Mouse (Mus musculus) common myeloid progenitor, adult 5-6 weeks (primary cell): ENCODE measurements around the gene Dntt. TPM values are rescaled to one million over a fixed set of nuclear protein-coding genes. Genes with fewer than 3 reads are reported as not detected.
A peak's percentile ranks its signal among the peaks of the same experiment; 100 is the strongest.

ENCODE experiments used
- ATAC-seq: replicated peaks from 2 replicates; pipeline ENCODE4 v1.8.0; 2016; ENCODE audit warnings: low read depth, mild to moderate bottlenecking, moderate TSS enrichment, inconsistent platforms; ENCODE audit not compliant: poor library complexity, severe bottlenecking
- total RNA-seq: library from RNA; stranded (forward); fragments of 200-1000, 187-1606 nt; gene quantifications from 2 replicates; pipeline ENCODE4 v1.2.3, GENCODE M21; 2017

Gene Dntt
- total RNA-seq, 1 experiment from 2014 or later: 105 TPM

- ATAC-seq: no peak
These were observed 21.3 kb upstream of the Dntt start for GRCm38 (mm10) chr19:41007733-41008132.

- no peak for ATAC-seq
These were observed 20.2 kb upstream of the Dntt start for GRCm38 (mm10) chr19:41008674-41009395.

- ATAC-seq: no peak
These were observed 17.4 kb upstream of the Dntt start for GRCm38 (mm10) chr19:41011676-41012075.

GRCm38 (mm10) chr19:41013591-41013990 lies 15.5 kb upstream of the Dntt start:
- no peak for ATAC-seq

- no peak for ATAC-seq
These were observed 15.1 kb upstream of the Dntt start for GRCm38 (mm10) chr19:41014003-41014402.

- ATAC-seq: peak; percentile 88
These were observed 12.9 kb upstream of the Dntt start for GRCm38 (mm10) chr19:41015951-41016716.

GRCm38 (mm10) chr19:41019164-41019675 lies 9.9 kb upstream of the Dntt start:
- no peak for ATAC-seq

- no peak for ATAC-seq
These were observed 8.5 kb upstream of the Dntt start for GRCm38 (mm10) chr19:41020537-41020936.

GRCm38 (mm10) chr19:41022244-41022643 lies 6.8 kb upstream of the Dntt start:
- ATAC-seq: peak; percentile 62

GRCm38 (mm10) chr19:41026551-41026950 lies 2.5 kb upstream of the Dntt start:
- peak; percentile 26 for ATAC-seq

- no peak for ATAC-seq
These were observed 2.1 kb upstream of the Dntt start for GRCm38 (mm10) chr19:41027024-41027423.

GRCm38 (mm10) chr19:41027601-41028000 lies 1.5 kb upstream of the Dntt start:
- no peak for ATAC-seq

- ATAC-seq: no peak
These were observed 1.1 kb downstream of the Dntt start for GRCm38 (mm10) chr19:41030161-41030560.

- peak; percentile 83 for ATAC-seq
These were observed 1.9 kb downstream of the Dntt start for GRCm38 (mm10) chr19:41031009-41031408.

- no peak for ATAC-seq
These were observed 2.8 kb downstream of the Dntt start for GRCm38 (mm10) chr19:41031869-41032268.

- peak; percentile 26; the same call in 1 of the 2 replicates for ATAC-seq
These were observed 6.9 kb downstream of the Dntt start for GRCm38 (mm10) chr19:41035809-41036551.

GRCm38 (mm10) chr19:41039110-41039509 lies 10.0 kb downstream of the Dntt start:
- peak; percentile 89 for ATAC-seq

GRCm38 (mm10) chr19:41045091-41045770 lies 16.2 kb downstream of the Dntt start:
- no peak for ATAC-seq

- ATAC-seq: no peak
These were observed 18.5 kb downstream of the Dntt start for GRCm38 (mm10) chr19:41047437-41048186.
